Mouse (Mus musculus) hindlimb bud, embryonic 11.5 days (tissue): ENCODE measurements around the gene Entr1.

Experiments used
- DNase-seq: peaks from one replicate; pipeline ENCODE4 v3.0.0-alpha.2; 2012; ENCODE audit warnings: low read depth, low spot score; ENCODE audit errors: extremely low spot score

The Entr1 gene

DNA sequence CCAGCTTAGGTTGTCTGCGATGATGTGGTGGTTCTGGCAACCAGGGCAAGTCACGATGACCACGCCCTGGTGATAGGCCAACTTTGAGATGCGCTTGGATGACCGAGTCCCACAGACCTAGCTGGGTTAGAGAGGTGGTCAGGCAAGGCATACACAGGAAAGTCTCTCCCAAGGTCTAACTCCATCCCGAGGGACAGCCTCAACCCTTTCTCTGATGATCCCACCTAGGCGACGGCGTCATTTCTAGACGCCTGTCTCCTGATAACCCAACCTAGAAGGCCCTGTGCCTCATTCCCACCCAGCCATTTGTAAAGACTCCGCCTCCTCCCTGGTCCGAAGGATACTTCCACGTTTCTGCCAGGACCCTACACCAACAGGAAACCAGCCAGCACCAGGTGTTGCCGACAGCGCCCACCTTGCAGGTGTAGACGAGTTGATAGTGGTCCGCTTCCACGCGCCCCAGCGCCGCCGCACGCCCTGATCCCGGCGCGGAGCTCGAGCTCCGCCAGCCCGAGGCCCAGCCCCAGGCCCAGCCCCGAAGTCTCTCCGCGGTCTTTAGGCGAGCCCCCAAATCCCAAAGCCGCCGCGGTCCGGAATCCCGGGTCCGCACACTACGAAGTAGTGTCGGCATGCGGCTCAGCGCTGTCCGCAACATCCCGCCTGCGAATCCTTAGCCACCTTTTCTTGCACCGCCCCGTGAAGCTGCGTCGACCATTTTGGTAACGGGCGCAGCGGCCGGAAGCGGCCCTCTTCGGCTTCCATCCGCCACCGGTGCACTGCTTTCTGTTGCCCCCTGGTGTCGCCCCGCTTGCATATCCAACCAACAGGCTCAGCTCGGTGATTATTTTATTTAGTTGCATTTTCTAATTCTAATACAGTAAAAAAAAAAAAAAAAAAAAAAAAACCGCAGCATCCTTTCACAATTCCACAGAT is 37.5 kb downstream of the Entr1 start, which contains the start of gene Dnlz:
Gene Dnlz, minus strand, starts transcription at position 753 of the 933 bp plus-strand sequence.
- peak; percentile 63 for DNase-seq

DNA sequence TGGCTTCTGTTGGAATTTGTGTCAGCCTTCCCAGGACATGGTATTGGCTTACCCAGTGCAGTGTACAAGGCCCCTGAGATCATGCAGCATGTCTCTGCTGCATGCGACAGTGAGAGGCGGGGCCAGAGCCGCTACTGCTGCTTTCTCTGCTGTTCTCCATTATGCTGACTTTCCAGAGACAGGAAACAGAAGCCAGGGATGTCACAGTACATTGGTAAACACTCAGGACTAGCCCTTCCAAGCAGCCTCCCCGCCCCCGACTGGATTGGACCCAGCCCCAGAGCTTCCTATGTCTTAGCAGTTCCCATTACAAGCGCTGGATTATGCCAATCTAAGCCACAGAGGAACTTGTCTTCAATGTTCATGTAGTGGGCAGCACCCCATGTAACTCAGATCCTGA is 40.9 kb downstream of the Entr1 start:
- no peak for DNase-seq

- no peak for DNase-seq
Observed at GRCm38 (mm10) chr2:26342609-26343490, 46.3 kb downstream of the Entr1 start.

- DNase-seq = no peak
Observed at GRCm38 (mm10) chr2:26342044-26342443, 47.1 kb downstream of the Entr1 start.

GRCm38 (mm10) chr2:26341510-26341981 is 47.6 kb downstream of the Entr1 start:
- DNase-seq = no peak

- no peak for DNase-seq
Observed at GRCm38 (mm10) chr2:26339204-26339551, 49.9 kb downstream of the Entr1 start.

GRCm38 (mm10) chr2:26338302-26339203 is 50.6 kb downstream of the Entr1 start:
- DNase-seq = no peak
